Mouse (Mus musculus) E14TG2a.4 (cell line): Measurements from ENCODE around the gene Mief1.

ENCODE experiments used
- CTCF ChIP-seq: conservative IDR thresholded peaks from 2 replicates; pipeline ENCODE4 v1.5.1; 2014; ENCODE audit warnings: low read length
- POU5F1 ChIP-seq: IDR thresholded peaks from 2 replicates; pipeline ENCODE4 v1.6.1; 2014; ENCODE audit warnings: low read length, borderline replicate concordance

- no peak for TF ChIP-seq CTCF
- TF ChIP-seq POU5F1: no peak
Observed at GRCm38 (mm10) chr15:80250586-80250985, 16.8 kb downstream of the Mief1 start.
